Mouse (Mus musculus) spleen, adult 2 months (tissue): ENCODE measurements around the gene Elmo3. TPM values are rescaled to one million over a fixed set of nuclear protein-coding genes. Genes with fewer than 3 reads are reported as not detected.

Experiments used
- DNase-seq, 2 experiments: peaks; one replicate each; pipeline versions ENCODE4 v3.0.0 to v3.0.0-alpha.2; 2012 to 2021; ENCODE audit warnings: low spot score in 2 of 2, low read depth in 1 of 2
- H3K27ac ChIP-seq: fragments of 200-500 bp; 2 replicates; pipeline ENCODE4 v1.5.1; 2012; ENCODE audit warnings: low read length, inconsistent platforms; ENCODE audit not compliant: insufficient read depth
- H3K27me3 ChIP-seq: fragments of 200-500 bp; 2 replicates; pipeline ENCODE4 v1.6.1; 2012; ENCODE audit warnings: mild to moderate bottlenecking, moderate library complexity, low read length, inconsistent platforms; ENCODE audit not compliant: control insufficient read depth, insufficient read depth
- H3K36me3 ChIP-seq: fragments of 200-500 bp; 2 replicates; pipeline ENCODE4 v1.6.1; 2012; ENCODE audit warnings: mild to moderate bottlenecking, low read length, inconsistent platforms; ENCODE audit not compliant: control insufficient read depth, insufficient read depth
- H3K4me1 ChIP-seq: fragments of 200-500 bp; 2 replicates; pipeline ENCODE4 v1.6.1; 2011; ENCODE audit warnings: inconsistent platforms; ENCODE audit not compliant: control insufficient read depth, insufficient read depth, insufficient read length
- H3K4me3 ChIP-seq: fragments of 200-500 bp; 2 replicates; pipeline ENCODE4 v1.5.1; 2011; ENCODE audit warnings: mild to moderate bottlenecking, inconsistent platforms; ENCODE audit not compliant: insufficient read depth, insufficient read length; ENCODE audit errors: extremely low read depth
- CTCF ChIP-seq: fragments of 200-500 bp; IDR thresholded peaks from 2 replicates; pipeline ENCODE4 v1.5.1; 2011; ENCODE audit warnings: mild to moderate bottlenecking, inconsistent platforms; ENCODE audit not compliant: insufficient read depth, insufficient read length, insufficient replicate concordance; ENCODE audit errors: extremely low read depth
- POLR2A ChIP-seq: fragments of 200-500 bp; IDR thresholded peaks from 2 replicates; pipeline ENCODE4 v1.6.1; 2011; ENCODE audit warnings: low read depth, low read length, inconsistent platforms
- WGBS: fragments of 180-500 bp; shearing (Covaris S2); methylation state at CpG from one replicate; pipeline ENCODE4 v1.1.7; 2018; 5-methylcytosine and 5-hydroxymethylcytosine counted together
- polyA plus RNA-seq: library from polyadenylated mRNA; depleted of rRNA; stranded (reverse); fragments of >200 nt; gene quantifications from 2 replicates; pipeline ENCODE4 v1.2.3, GENCODE M21; 2012

The Elmo3 gene
- polyA plus RNA-seq, 1 experiment, result 7.7 TPM

DNA sequence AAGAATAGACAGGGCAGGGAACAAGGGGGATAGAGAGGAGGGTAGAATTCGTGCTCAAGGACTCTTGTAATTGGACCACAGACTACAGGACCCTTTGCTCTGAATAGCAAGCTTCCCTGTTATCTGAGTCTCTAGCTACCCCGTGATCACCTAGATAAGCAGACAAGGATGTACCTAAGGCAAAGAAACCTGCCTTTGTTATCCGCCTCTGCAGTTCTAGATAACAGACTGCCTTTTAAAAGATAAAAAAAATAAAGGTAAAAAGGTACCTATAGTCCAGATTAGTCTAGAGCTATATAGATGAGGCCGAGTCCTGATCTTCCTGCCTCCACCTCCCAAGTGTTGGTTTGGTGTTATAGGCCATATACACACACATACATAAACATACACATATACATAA lies 37.4 kb downstream of the Elmo3 start:
- peaks cover 4% of the 10 kb centered on the region; the same call in 1 of the 2 replicates for H3K36me3 ChIP-seq
- 89% methylated on average over 4 of the region's 4 CpGs for WGBS

DNA sequence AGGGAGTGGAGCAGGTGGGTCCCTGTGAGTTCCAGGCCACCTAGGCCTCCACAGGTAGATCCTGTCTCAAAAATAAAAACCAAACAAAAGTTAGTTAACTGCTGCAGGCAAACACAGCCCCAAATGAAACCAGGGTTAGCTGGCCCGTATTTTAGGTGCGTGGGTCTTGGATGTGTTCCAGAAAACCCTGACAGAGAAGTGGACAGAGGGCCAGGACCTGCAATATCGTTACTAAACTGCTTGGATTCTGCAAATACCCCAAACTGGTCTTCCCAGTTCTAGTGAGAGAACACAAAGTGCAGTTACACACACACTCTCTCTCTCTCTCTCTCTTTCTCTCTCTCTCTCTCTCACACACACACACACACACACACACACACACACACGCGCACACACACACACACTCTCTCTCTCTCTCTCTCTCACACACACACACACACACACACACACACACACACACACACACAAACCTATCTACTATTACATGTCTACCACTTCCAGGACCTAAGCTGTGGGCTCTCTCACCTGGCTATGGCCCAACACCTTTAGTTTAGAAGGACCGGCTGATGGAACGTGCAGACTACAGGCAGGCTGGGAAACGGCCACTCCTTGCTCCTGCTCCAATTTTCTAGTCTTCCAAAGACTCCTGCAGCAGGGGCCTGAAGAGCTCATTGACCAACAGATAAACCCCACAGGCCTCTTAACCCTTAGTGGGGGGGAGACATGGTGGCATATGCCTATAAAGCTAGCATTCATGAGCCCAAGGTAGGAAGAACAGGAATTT lies 38.6 kb downstream of the Elmo3 start:
- Histone ChIP-seq H3K4me3 (no peak overlapping the region), H3K36me3 (no peaks in the 10 kb centered on the region), H3K27ac (peak overlapping the region; percentile 23; the same call in 1 of the 2 replicates), H3K27me3 (peaks cover 4% of the 10 kb centered on the region), H3K4me1 (peaks cover 9% of the 10 kb centered on the region)
- TF ChIP-seq POLR2A (no peak), CTCF (no peak)
- 72% methylated on average over 8 of the region's 8 CpGs for WGBS
- no peak for DNase-seq

More for the DNA sequence above, 37.4 kb downstream of the Elmo3 start:
- no peak for DNase-seq
- peaks cover 6% of the 10 kb centered on the region; the same call in 1 of the 2 replicates for H3K4me1 ChIP-seq
- no peak for TF ChIP-seq POLR2A
- no peak for TF ChIP-seq CTCF
- no peak overlapping the region for H3K27ac ChIP-seq
- H3K4me3 ChIP-seq, result no peak overlapping the region
- no peaks in the 10 kb centered on the region for H3K27me3 ChIP-seq

DNA sequence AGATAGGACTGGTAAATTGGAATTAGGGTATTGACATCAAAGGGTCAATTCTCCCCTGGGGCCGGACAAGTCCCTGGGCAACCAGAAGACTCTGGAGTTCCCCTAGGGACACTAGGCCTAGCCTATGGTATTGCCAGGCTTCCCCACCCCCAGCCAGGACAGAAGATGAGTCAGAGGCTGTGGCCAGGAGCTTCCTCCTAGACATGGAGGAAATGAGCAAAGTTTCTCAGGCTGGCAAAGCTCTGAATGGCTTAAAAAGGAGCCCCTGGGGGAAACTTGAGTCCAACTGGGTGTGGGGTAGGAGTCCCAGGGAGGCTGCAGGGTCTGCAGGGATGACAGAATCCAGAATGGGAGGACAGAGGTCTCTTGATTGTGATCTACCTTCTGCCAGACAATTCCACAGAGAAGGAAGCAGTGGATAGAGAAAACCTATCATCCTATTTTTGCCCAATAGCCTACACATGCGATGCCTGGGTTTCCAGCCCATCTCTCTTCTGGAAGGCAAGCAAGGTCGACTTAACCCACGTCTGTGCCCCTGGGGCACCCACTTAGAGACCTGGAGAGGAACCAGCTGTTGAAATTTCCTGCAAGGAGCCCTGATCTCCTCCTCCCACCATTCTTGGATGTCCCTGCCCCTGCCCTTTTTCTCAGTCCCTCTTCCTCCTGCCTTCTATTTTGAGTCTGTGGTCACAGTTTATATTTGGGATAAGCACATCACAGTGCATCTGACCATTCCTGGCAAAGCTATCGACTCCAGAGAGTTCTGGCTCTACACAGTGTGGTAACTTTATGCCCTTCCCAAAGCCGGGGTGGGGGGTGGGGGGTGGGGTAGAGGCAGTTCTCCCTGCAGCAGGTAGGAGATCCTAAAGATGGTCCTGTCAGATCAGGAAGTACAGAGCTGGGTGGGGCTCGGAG lies 39.9 kb downstream of the Elmo3 start:
- H3K36me3 ChIP-seq, result no peaks in the 10 kb centered on the region
- peak overlapping the region; percentile 55 for H3K27ac ChIP-seq
- peaks cover 5% of the 10 kb centered on the region for H3K27me3 ChIP-seq
- peaks cover 11% of the 10 kb centered on the region for H3K4me1 ChIP-seq
- no peak for DNase-seq
- no peak overlapping the region for H3K4me3 ChIP-seq
- 39% methylated on average over 7 of the region's 7 CpGs for WGBS
- TF ChIP-seq POLR2A (no peak), CTCF (no peak)

DNA sequence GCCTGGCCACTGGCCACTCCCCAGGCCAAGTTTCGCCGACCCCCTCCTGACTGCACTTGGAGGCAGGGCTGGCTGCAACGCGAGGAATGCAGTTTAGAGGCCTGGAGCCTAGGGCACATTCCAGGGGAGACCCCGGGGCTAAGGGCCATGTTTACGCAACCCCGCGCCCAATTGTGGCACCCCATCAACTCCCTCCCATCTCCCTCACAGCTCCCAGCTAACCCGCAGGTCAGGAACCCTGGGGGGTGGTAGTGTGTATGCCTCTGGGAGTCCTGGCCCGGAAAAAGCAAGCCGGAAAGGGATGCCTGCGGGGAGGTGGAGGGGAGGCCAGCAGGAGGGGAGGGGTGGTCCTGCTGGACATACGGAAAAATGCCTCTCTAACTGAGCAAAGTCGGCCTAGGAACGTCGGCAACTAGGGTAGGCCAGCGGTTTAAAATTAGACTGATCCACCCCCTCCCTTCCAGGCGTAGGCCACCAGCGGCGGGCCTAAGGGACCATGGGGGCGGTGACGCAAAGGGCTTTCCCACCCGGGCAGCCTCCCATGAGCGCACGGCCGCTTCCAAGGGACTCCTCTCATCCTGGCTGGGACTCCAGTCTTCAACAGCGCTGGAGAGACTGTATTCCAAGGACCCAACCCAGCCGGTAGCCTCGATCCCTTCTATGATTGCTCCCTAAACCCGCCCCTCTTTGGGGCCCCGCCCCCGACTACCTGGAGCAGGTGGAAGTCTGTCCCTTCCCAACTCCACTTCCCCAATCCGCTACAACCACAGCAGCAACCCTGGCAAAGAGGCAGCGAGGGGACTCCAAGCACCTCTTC lies 41.4 kb downstream of the Elmo3 start:
- 14% methylated on average over 34 of the region's 34 CpGs for WGBS
- Histone ChIP-seq H3K27me3 (peaks cover 5% of the 10 kb centered on the region), H3K4me3 (peak overlapping the region; percentile 84), H3K27ac (peak overlapping the region; percentile 69), H3K4me1 (peaks cover 11% of the 10 kb centered on the region), H3K36me3 (no peaks in the 10 kb centered on the region)
- TF ChIP-seq POLR2A, result no peak
- no peak for TF ChIP-seq CTCF
- DNase-seq, result peak in 1 of 2 experiments; percentile 26

DNA sequence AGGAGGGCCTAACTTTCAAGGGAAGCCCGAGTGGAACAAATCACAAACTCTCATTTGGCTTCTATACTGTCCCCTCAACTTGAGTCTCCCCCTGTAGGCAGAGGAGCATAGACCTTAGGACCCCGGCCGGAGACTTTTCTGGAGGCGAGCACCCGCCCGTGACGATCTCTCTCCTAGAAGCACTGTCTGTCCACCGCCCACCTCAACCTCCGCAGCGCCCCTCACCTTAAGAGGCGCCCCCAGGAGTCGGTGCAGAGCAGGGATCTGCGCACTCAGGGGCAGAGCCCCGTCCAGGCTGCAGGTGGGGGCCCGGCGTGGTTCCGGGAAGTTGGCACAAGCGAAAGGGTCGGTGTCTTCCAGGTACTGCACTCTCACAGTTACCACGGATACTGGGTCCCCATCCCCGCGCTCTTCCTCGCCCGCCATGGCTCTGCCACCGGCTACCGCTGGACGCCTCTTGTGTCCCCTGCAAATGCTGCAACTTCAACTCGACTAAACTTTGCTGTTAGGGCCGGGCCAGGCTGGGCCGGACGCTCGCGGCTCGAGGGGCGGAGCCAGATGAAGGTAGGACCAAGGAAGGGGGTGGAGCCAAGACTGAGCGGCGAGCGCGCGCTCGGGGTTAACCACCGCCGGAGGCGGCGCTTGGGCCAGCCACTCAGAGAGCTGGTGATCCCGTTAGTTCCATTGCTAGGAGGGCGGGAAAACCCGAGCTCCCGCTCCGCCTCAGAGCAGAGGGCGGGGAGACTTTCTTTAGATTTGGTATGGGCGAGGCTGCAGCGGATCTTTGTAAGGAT lies 42.2 kb downstream of the Elmo3 start, which contains the start of gene Fhod1:
Gene Fhod1 (minus strand): TSS at position 526 of the 794 bp plus-strand sequence.
- peaks cover 5% of the 10 kb centered on the region for H3K27me3 ChIP-seq
- no peaks in the 10 kb centered on the region for H3K36me3 ChIP-seq
- under 1% methylated on average over 53 of the region's 53 CpGs for WGBS
- H3K4me3 ChIP-seq, result peak within 1 kb of the TSS; percentile 84
- peak within 1 kb of the TSS; percentile 69 for H3K27ac ChIP-seq
- peak; percentile 39; the same call in 1 of the 2 replicates for TF ChIP-seq POLR2A
- TF ChIP-seq CTCF, result no peak
- peaks cover 11% of the 10 kb centered on the region for H3K4me1 ChIP-seq
- DNase-seq, result peak; percentile 66 to 90
